Mouse (Mus musculus): ENCODE data around the gene Pram1.

DNA sequence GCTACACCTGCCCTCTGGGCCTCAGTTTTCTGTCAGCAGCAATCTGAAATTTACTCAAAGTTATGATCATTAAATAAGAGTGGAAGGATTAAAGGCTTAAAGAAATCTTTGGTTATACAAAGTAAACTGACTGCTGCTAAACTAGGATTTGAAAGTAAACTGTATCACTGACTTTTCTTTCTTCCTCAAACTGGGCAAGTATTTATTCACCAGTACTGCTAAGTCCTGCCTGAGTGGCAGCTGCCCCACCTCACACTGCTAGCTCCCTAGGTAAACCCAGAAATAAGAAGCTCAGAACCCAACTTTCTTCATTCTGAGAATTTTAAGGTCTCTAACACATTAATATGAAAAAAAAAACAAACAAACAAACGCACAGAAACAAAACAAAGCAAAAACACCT is 36.0 kb downstream of the Pram1 start:
- TF ChIP-seq POLR2A (IDR thresholded peaks at IDR 0.05; ENCODE audit: extremely low read depth, insufficient read depth, low read length) (no peak), CTCF (IDR thresholded peaks at IDR 0.05; ENCODE audit: extremely low read depth, insufficient read depth, low read length) (no peak)
